Mouse (Mus musculus): ENCODE data around the gene Vps52.

Vps52 gene

DNA sequence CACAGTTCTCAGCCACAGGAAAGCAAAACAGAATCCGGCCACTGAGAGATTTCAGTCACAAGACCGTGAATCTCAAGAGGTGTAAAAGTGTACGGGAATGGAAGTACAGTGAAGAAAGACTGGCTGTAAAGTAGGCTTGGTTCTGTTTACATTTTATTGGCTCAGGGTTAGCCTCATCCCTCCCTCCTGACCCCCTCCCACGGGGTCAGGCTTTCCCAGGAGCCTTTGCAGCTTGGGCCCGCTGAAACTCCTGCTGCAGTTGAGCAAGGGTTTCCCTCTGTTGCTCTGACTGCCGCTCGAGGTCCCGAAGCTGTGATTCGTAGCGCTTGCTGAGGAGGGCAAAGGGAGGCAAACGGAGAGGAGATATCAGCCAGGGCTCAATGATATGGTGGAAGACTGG lies 16.8 kb upstream of the Vps52 start:
- in situ Hi-C loops (cut with MboI, MseI): loop anchor here (10.0 kb wide), 1 partner anchor 966 kb away; no protein-coding TSS in a partner anchor

DNA sequence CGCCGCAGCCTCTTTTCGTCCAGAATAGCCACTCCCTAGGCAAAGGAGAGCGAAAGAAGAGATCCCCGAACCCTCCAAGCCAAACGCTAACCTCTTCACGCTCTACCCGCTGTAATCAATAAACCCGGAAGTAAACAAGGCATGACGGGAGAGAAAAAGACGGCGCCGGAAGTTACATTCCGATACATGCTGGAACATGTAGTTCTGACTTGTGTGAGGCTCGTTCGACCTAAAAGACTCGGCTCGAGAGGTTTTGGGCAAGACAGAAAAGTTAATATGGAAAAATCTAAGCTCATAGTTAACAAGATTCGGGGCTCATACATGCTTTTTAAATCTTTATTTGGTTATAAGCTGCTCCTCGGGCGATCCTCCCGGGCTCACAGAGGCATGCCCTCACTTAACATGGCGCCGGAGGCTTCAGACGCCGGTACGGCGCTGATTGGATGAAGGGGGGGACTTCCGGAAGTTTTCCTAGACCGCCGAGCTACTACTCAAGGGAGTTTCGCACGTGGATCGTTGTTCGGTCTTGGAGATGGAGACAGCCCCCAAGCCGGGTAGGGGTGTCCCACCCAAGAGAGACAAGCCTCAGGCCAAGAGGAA lies 15.3 kb upstream of the Vps52 start, which contains the start of the genes Pfdn6 and Wdr46:
Gene Pfdn6 (minus strand): TSS at position 138 of the 600 bp plus-strand sequence.
Gene Wdr46 (plus strand): TSS at position 455 of the 600 bp plus-strand sequence.
- in situ Hi-C loops (cut with MboI, MseI): no loop called here

- in situ Hi-C loops (cut with MboI, MseI): no loop called here
Measured at GRCm38 (mm10) chr17:33940981-33941380, 14.6 kb upstream of the Vps52 start.

DNA sequence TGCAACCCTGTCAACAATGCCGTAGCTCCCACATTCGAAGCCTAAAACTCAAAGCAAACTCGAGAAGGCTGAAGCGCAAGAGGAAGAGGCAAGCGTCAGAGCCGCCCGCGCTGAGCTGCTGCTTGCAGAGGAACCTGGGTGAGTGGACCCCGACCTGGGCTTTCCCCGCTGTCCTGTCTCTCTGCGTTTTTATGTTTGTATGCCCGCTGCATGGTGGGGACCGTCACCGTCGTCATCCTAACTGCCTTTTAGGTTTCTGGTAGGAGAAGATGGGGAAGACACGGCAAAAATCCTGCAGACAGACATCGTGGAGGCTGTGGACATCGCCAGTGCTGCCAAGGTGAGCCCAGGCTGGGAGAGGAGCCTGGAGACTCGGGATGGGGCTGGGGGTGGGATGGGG lies 14.2 kb upstream of the Vps52 start:
- in situ Hi-C loops (cut with MboI, MseI): no loop called here

- in situ Hi-C loops (cut with MboI, MseI): no loop called here
Measured at GRCm38 (mm10) chr17:33943454-33943853, 12.2 kb upstream of the Vps52 start.

DNA sequence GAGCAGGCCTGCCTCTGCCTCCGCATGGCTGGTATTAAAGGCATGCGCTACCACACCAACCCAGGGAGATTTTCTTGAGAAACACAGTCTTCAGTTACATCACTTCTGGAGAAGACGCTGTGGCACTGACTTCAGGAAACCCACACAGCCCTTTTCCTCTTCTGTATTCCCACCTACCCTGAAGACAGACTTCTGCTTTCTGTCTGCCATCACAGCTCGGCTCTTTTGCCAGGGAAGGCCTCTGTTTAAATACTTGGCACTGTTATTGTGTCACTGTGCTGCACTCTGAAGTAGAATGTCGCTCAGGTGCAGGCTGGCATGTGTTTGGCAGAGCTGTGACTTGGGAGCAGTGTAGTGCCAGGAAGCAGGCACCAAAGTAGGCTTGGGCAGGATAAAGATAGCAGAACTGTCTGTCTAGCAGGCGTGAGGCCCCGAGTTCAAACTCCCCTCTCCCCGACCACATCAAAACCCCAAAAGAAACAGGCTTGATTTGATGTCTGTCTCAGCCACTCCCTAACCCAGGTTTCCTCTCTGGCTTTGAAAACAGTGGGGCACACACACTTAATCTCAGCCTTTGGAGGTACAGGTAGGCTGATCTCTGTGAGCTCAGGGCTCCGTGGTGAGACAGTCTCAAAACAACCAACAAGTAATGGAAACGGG lies 8.1 kb upstream of the Vps52 start:
- in situ Hi-C loops (cut with MboI, MseI): no loop called here

DNA sequence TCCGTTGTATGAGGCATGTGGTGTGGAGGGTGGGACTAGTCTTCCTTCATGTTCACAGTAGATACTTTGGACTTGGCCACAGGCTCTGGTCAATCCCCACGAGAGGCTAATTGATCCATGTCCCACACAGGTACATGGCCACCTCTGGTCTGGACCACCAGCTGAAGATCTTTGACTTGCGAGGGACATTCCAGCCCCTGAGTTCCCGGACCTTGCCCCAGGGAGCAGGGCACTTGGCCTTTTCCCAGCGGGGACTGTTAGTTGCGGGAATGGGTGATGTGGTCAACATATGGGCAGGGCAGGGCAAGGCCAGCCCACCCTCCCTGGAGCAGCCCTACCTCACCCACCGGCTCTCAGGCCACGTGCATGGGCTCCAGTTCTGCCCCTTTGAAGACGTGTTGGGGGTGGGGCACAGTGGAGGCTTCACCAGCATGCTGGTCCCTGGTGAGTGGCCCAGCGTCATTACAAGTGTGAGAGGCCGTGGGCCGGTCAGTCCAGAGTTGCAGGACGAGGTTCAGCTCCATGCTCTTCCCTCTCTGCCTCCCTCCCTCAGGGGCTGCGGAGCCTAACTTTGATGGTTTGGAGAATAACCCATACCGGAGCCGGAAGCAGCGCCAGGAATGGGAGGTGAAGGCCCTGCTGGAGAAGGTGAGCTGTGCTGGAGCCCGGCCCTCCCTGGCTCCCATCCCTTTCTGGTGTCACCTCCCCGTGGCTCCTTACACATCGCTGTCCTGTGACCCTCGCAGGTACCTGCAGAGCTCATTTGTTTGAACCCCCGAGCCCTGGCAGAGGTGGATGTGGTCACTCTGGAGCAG lies 7.3 kb upstream of the Vps52 start:
- in situ Hi-C loops (cut with MboI, MseI): no loop called here

DNA sequence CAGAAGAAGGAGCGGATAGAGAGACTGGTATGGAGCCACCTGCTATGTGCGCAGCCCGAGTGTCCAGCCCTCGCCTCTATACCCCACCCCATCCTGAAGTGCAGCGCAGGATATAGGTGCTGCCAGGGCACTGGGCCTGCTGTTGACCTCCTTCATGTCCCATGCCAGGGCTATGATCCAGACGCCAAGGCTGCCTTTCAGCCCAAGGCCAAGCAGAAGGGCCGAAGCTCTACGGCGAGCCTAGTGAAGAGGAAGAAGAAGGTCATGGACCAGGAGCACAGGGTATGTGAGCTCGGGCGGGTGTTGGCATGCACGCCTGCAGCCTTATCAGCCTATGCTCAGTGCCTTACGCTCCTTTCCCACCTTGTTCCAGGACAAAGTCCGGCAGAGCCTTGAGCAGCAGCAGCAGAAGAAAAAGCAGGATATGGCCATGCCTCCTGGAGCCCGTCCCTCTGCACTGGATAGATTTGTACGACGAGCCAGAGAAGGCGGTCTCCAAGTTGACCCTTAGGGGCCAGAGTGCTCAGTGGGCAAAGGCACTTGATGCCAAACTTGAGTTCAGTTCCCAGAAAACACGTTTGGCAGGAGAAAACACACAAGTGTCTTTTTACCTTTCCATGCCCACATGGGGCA lies 6.6 kb upstream of the Vps52 start:
- in situ Hi-C loops (cut with MboI, MseI): no loop called here

DNA sequence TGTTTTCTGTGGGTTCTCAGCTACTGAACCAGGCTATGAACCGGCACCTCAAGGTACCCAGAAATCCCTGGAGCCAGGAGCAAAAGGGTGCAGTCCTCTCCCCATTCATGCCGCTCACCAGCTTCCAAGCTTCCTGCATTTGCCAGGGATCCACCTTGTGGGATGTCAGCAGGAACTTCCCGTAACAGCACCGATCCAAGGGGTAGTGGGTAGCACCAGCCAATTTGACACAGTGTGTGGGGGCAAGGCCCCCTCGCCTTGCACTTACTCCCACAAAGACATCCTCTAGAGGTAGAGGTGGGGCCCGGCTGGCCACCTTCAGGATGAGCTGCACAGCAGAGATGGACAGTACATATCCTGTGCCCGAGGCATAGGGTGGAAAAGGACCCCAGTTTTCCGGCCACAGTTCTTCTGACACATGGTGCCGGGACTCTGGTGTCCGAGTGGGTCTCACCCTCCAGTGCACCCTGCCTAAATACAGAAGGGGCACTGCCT lies 5.4 kb upstream of the Vps52 start:
- in situ Hi-C loops (cut with MboI, MseI): loop anchor here (5.0 kb wide), 1 partner anchor 47 kb away; no protein-coding TSS in a partner anchor

DNA sequence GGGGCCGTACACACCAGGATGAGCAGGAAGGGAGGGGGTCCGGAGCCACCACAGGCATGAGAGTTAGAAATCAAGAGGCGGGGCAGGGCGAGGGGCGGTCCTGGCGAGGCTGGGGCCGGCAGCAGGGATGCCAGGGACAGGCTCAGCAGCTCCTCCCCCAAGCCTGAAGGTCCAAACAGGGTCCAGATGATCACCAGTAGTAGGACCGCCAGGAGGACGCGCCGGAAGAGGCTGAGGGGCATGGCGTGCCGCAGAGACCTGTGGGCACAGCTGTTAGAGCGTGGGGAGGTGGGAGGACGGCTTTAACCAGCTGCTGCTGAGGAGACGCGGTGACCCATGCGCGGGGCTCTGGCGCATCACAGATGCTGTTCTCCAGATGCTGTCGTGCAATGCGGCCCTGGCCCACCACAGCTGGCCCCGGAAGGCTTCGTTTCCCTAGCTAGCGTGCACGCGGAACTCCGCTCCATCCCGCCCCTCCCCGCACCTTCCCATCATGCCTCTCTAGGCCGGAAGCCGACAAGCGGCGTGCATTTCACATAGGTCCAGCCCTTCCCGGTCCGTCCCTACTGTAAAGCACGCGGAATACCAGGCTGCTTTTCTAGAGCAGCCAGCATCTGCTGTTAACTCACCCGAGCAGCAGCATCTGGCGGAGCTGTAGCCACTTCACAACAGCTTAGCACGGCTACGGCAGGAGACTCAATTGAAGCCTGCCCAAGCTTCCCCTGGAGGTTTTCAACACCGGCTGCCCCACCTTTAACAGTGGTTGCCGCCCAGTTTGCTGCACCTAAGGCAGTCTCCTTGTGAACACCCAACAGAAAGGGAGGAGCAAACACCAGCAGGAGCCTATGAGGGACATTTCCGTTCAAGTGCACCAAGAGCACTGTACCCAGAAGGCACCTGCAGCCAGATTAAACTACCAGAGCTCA lies 4.3 kb upstream of the Vps52 start, which contains the start of gene B3galt4:
Gene B3galt4 (minus strand): TSS at position 468 of the 926 bp plus-strand sequence.
- in situ Hi-C loops (cut with MboI, MseI): loop anchor here (5.0 kb wide), 1 partner anchor 46 kb away; no protein-coding TSS in a partner anchor

DNA sequence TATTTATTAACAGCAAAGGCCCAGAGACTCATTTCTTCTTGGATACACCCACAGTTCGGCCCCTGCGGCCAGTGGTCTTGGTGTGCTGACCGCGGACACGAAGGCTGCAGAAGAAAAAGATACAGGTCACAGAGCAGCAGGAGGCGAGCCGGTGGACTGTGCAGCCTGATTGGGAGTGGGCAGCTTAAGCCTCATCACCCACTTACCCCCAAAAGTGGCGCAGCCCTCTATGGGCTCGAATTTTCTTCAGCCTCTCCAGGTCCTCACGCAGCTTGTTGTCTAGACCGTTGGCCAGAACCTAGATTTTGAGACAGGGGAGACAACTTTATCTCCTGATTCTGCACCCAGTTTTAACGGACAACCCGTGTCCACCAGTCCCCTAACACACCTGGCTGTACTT lies 3.6 kb upstream of the Vps52 start:
- in situ Hi-C loops (cut with MboI, MseI): loop anchor here (5.0 kb wide), 1 partner anchor 45 kb away; no protein-coding TSS in a partner anchor

GRCm38 (mm10) chr17:33952879-33953278 lies 2.7 kb upstream of the Vps52 start:
- in situ Hi-C loops (cut with MboI, MseI): loop anchor here (5.0 kb wide), 1 partner anchor 44 kb away; no protein-coding TSS in a partner anchor

DNA sequence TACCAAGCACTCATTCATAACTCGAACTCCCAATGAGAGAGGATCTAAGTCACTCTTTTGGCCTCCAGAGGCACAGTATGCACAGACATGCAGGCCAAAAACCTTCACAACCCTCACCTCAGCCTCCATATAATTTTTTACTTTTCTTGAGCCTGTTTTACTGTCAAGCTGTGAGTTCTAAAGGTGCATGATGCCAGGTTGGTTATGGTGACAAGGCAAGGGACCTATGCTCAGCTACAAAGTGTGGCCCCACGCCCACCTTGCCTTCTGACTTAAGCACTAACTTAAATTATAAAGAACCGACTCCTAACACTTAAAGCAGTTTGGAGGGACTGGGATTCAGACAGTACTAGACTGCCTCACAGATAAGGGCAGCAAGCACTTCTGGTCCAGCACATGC lies 2.3 kb upstream of the Vps52 start:
- in situ Hi-C loops (cut with MboI, MseI): loop anchor here (5.0 kb wide), 1 partner anchor 44 kb away; no protein-coding TSS in a partner anchor

DNA sequence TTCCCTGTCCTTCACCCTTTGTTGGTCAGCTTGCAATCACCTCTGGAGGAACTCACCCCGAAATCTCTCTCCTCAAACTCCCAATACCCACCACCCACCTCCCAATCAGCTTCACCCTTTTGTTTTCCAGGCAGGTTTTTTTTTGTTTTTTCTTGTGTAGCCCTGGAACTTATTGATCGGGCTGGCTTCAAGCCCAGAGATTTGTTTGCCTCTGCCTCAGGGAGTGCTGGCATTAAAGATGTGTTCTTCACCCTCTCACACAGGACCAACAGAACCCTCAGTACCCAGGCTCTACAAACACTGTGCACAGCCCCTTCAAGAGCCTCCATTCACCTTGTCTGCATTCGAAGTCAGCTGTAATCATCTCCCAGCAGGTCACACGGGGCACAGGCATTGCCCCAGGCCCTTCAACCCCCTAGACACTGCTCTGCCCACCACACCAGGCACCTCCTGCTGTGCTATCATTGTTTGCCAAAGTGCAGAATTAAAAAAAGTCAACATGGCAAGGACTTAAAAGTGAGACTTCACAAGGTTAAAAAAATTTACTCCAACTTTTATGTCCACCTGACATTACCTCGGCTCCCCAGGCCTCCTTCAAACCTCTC lies 1.5 kb upstream of the Vps52 start:
- in situ Hi-C loops (cut with MboI, MseI): loop anchor here (5.0 kb wide), 1 partner anchor 43 kb away; no protein-coding TSS in a partner anchor

DNA sequence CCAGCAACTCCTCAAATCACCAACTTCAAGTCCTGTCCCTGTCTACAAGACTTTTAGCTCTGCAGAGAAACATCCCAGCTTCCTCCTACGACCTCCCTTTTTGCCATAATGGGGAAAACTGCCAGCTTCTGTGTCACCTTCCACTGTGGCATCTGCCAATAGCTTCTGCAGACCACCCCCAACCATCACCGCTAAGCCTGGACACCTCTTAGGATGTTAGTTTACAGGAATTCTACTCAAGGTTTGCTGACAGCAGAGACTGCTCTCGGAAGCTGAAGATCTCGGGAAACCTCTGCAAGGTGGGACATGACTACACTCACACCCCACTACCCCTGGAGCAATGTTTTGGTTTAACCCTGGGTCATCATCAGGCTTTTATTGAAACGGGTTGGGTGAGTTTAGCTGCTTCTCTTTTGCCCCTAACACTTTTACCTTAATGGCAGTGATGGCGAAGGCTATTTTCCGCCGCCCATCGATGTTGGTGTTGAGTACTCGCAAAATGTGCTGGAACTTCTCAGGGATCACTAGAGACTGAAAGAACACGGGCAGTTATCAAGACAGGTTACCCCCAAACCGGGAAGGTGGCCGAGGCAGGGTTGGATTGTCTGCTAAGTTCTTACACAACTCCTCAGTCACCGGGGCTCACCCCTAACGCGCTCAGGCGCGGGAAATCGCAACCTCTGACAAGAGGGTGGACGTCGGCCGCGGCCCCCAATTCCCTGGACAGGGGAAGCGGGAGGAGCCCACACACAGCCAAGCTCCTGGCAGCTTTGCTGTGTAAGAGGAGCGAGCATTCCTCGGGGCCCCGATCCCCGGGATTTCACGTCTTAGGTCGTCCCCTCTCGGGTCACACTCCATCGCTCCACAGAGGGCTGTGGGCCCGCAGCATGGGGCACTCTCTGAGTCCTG lies 712 bp upstream of the Vps52 start:
- in situ Hi-C loops (cut with MboI, MseI): loop anchor here (5.0 kb wide), 2 partner anchors 42 to 67 kb away; partner anchors contain the start of gene Ring1

- in situ Hi-C loops (cut with MboI, MseI): loop anchor here (5.0 kb wide), 1 partner anchor 66 kb away; the partner anchor contains the start of gene Ring1
Measured at GRCm38 (mm10) chr17:33956336-33956735, 724 bp downstream of the Vps52 start.

DNA sequence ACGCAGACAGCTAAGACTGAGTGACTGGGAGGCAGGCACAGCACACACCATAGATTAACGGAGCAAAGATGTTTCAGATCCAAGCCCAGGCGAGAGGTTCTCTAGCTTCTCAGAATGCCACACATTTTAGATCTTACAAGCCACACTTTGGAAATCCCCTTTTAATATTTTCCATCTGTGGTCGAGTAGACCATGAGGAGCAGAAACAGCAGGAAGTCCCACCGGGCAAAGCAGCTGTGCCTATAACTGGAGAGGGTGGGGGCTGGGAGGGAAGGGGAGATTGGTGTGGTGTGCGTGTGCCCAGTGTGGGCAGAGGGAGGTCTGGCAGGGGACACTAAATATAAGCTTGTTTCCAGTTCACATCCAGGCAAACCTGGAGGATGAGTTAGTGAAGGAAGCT lies 1.9 kb downstream of the Vps52 start:
- in situ Hi-C loops (cut with MboI, MseI): loop anchor here (5.0 kb wide), 1 partner anchor 65 kb away; the partner anchor contains the start of gene Ring1

DNA sequence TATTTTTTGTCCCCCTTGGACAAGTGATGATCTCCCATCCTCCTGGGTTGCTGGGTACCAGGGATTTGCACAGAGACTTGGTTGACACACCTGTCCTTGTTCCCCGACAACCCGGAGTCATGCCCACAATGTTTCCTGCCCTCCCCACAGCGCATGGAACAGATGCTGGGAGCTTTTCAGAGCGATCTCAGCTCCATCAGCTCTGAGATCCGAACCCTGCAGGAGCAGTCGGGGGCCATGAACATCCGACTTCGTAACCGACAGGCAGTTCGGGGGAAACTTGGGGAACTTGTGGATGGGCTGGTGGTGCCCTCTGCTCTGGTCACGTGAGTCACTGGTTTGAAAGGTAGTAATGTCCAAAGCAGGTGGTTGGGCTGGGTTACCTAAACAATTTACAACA lies 2.8 kb downstream of the Vps52 start:
- in situ Hi-C loops (cut with MboI, MseI): loop anchor here (5.0 kb wide), 1 partner anchor 64 kb away; the partner anchor contains the start of gene Ring1

All from regulatory T cell (primary cell).